7 mouse cellular contexts compared by ENCODE assay signal in genomic region chr11:116219885-116220284, GRCm38 (mm10). TPM values are rescaled to one million over a fixed set of nuclear protein-coding genes. Genes with fewer than 3 reads are reported as not detected.
DNase-seq lines count a peak whose midpoint lies in the region; ATAC-seq and TF ChIP-seq lines count a peak whose summit lies in the region.

No protein-coding gene starts in this region.

- H3K4me3 ChIP-seq in kidney, adult 2 months (ENCODE audit: insufficient read depth, low read depth, low read length) = no peak overlapping the region
- H3K4me3 ChIP-seq in lung, embryonic 16.5 days (ENCODE audit: low read length) = no peak overlapping the region
- H3K4me3 ChIP-seq in stomach, embryonic 14.5 days (ENCODE audit: low read depth, low read length) = no peak overlapping the region

- no peak overlapping the region for H3K4me2 ChIP-seq in lung, embryonic 16.5 days (ENCODE audit: low read depth, low read length)
- H3K4me2 ChIP-seq in stomach, embryonic 14.5 days (replicated peaks; ENCODE audit: low read depth, low read length) = no peak overlapping the region

- H3K27ac ChIP-seq in kidney, adult 2 months (ENCODE audit: insufficient read depth, low read depth, low read length) = no peak overlapping the region
- peak overlapping the region; percentile 97 for H3K27ac ChIP-seq in lung, embryonic 16.5 days (ENCODE audit: low read length)
- H3K27ac ChIP-seq in stomach, embryonic 14.5 days (ENCODE audit: low read length) = no peak overlapping the region

- no peaks in the 10 kb centered on the region for H3K27me3 ChIP-seq in kidney, adult 2 months (replicated peaks; ENCODE audit: control insufficient read depth, insufficient read depth, low read length)
- H3K27me3 ChIP-seq in lung, embryonic 16.5 days (ENCODE audit: control insufficient read depth, insufficient read depth, low read depth, low read length) = peaks cover 23% of the 10 kb centered on the region
- H3K27me3 ChIP-seq in stomach, embryonic 14.5 days (ENCODE audit: control insufficient read depth, insufficient read depth, low read length) = 0 out of 2 replicates have a peak, but pooled peaks cover 6% of the 10 kb centered on the region

- 0 out of 2 replicates have a peak overlapping the region, but pooled peaks have one; percentile 5 for H3K9ac ChIP-seq in lung, embryonic 16.5 days (ENCODE audit: low read length)
- H3K9ac ChIP-seq in stomach, embryonic 14.5 days (replicated peaks; ENCODE audit: low read depth, low read length) = no peak overlapping the region

- whole genome bisulfite sequencing in kidney, adult 2 months = 25% methylated on average over 4 of the region's 4 CpGs
- WGBS in lung, embryonic 16.5 days = 14% methylated on average over 4 of the region's 4 CpGs
- 29% methylated on average over 4 of the region's 4 CpGs for WGBS in stomach, embryonic 14.5 days

- no peaks in the 10 kb centered on the region for H3K36me3 ChIP-seq in kidney, adult 2 months (ENCODE audit: control insufficient read depth, insufficient read depth, low read length)
- peaks cover 3% of the 10 kb centered on the region; the same call in 1 of the 2 replicates for H3K36me3 ChIP-seq in lung, embryonic 16.5 days (ENCODE audit: control insufficient read depth, insufficient read depth, low read length)
- no peaks in the 10 kb centered on the region for H3K36me3 ChIP-seq in stomach, embryonic 14.5 days (ENCODE audit: control insufficient read depth, insufficient read depth, low read length)

- no peak for TF ChIP-seq POLR2A in kidney, adult 2 months (IDR thresholded peaks at IDR 0.05; ENCODE audit: low read depth, low read length)

- H3K4me1 ChIP-seq in kidney, adult 2 months (ENCODE audit: control insufficient read depth, insufficient read depth, low read length) = peaks cover 21% of the 10 kb centered on the region
- H3K4me1 ChIP-seq in lung, embryonic 16.5 days (replicated peaks; ENCODE audit: control insufficient read depth, insufficient read depth, low read length) = peaks cover 27% of the 10 kb centered on the region
- H3K4me1 ChIP-seq in stomach, embryonic 14.5 days (ENCODE audit: control insufficient read depth, insufficient read depth, low read length) = peaks cover 14% of the 10 kb centered on the region

- peak; percentile 50 for DNase-seq in 3134 (ENCODE audit: extremely low read depth, insufficient read length, low spot score)
- peak; percentile 78 for DNase-seq in 3T3-L1 (ENCODE audit: low read depth, low spot score)
- peak; percentile 57 for DNase-seq in brain, adult 2 months (ENCODE audit: low read depth, low spot score)
- peak; percentile 58 for DNase-seq in forelimb bud, embryonic 11.5 days (ENCODE audit: low read depth, low spot score)
- DNase-seq in kidney, adult 2 months = peak; percentile 82

- TF ChIP-seq CTCF in kidney, adult 2 months (conservative IDR thresholded peaks at IDR 0.05; ENCODE audit: insufficient read depth, insufficient read length, low read depth, low read length) = peak; percentile 84

- H3K9me3 ChIP-seq in lung, embryonic 16.5 days (ENCODE audit: control insufficient read depth, low read length) = peaks cover 2% of the 10 kb centered on the region; the same call in 1 of the 2 replicates
- H3K9me3 ChIP-seq in stomach, embryonic 14.5 days (ENCODE audit: control insufficient read depth, low read depth, low read length) = 0 out of 2 replicates have a peak, but pooled peaks cover 4% of the 10 kb centered on the region

- ATAC-seq in lung, embryonic 16.5 days (ENCODE audit: low read depth) = peak; percentile 27; the same call in 1 of the 2 replicates
- peak; percentile 25; the same call in 1 of the 2 replicates for ATAC-seq in stomach, embryonic 14.5 days (ENCODE audit: insufficient number of reproducible peaks, insufficient read depth, low FRiP score, low read depth)

RNA-seq across cellular contexts. Expression of gene Evpl, which starts 18.0 kb away (rescaled TPM):
- 6.8 and 7.1 TPM in 2 replicates for polyA plus RNA-seq in kidney, adult 2 months (2012; rRNA removed)
- polyA plus RNA-seq in lung, embryonic 16.5 days (2015; fragmentation: Nextera tagmentation; extraction: Ambion mirVana) = 4.4 and 4.7 TPM in 2 replicates
- 5.0 and 6.0 TPM in 2 replicates for polyA plus RNA-seq in stomach, embryonic 14.5 days (2014; fragmentation: Nextera tagmentation; extraction: Ambion mirVana)

RNA-seq across cellular contexts. Expression of gene Acox1, which starts 21.0 kb away (rescaled TPM):
- 251 and 265 TPM in 2 replicates for polyA plus RNA-seq in kidney, adult 2 months (2012; rRNA removed)
- 23.6 and 24.3 TPM in 2 replicates for polyA plus RNA-seq in lung, embryonic 16.5 days (2015; fragmentation: Nextera tagmentation; extraction: Ambion mirVana)
- 29.0 and 29.6 TPM in 2 replicates for polyA plus RNA-seq in stomach, embryonic 14.5 days (2014; fragmentation: Nextera tagmentation; extraction: Ambion mirVana)

RNA-seq across cellular contexts. Expression of gene Ten1, which starts 21.2 kb away (rescaled TPM):
- polyA plus RNA-seq in kidney, adult 2 months (2012; rRNA removed) = 20.1 and 21.0 TPM in 2 replicates
- polyA plus RNA-seq in lung, embryonic 16.5 days (2015; fragmentation: Nextera tagmentation; extraction: Ambion mirVana) = 74.9 and 87.3 TPM in 2 replicates
- 80.9 and 81.3 TPM in 2 replicates for polyA plus RNA-seq in stomach, embryonic 14.5 days (2014; fragmentation: Nextera tagmentation; extraction: Ambion mirVana)

RNA-seq across cellular contexts. Expression of gene Fbf1, which starts 51.9 kb away (rescaled TPM):
- polyA plus RNA-seq in kidney, adult 2 months (2012; rRNA removed) = 24.0 TPM in 2 replicates
- polyA plus RNA-seq in lung, embryonic 16.5 days (2015; fragmentation: Nextera tagmentation; extraction: Ambion mirVana) = 36.1 and 37.3 TPM in 2 replicates
- 29.3 and 30.2 TPM in 2 replicates for polyA plus RNA-seq in stomach, embryonic 14.5 days (2014; fragmentation: Nextera tagmentation; extraction: Ambion mirVana)

RNA-seq across cellular contexts. Expression of gene Srp68, which starts 54.1 kb away (rescaled TPM):
- 53.7 and 53.8 TPM in 2 replicates for polyA plus RNA-seq in kidney, adult 2 months (2012; rRNA removed)
- polyA plus RNA-seq in lung, embryonic 16.5 days (2015; fragmentation: Nextera tagmentation; extraction: Ambion mirVana) = 75.3 and 79.2 TPM in 2 replicates
- polyA plus RNA-seq in stomach, embryonic 14.5 days (2014; fragmentation: Nextera tagmentation; extraction: Ambion mirVana) = 71.8 and 74.2 TPM in 2 replicates
